Mouse (Mus musculus) adrenal gland, adult 18-20 months (tissue): Measurements from ENCODE around the gene Mzf1. TPM values are rescaled to one million over a fixed set of nuclear protein-coding genes. Genes with fewer than 3 reads are reported as not detected.
"Not testable (repeated sequence)": the region's sequence is repeated elsewhere in the genome, so short reads cannot be mapped to it uniquely, and the experiment has no call there.

Experiments used
- DNase-seq, 2 experiments: peaks; one replicate each; pipeline ENCODE4 v3.0.0; 2021 to 2022; ENCODE audit warnings: low spot score in 2 of 2
- long read RNA-seq, 2 experiments: library from polyadenylated mRNA; stranded (forward); transcript quantifications; one replicate each; pipeline ENCODE4 v2.0.0; 2021
- total RNA-seq, 2 experiments: library from RNA; stranded (reverse); gene quantifications; 1 replicate in 1 of 2; 2 replicates in 1 of 2; pipeline ENCODE4 v1.2.3; 2021

The Mzf1 gene
- 1 to 10 TPM; 1.8 to 2.2 TPM for total RNA-seq
- long read RNA-seq, experiment 1, partial matches to known transcripts = 0 of 4 reads
- long read RNA-seq, experiment 1, other reads (novel, unspliced or antisense) = 1 of 4 reads
- long read RNA-seq, experiment 2, partial matches to known transcripts = 1 of 6 reads
- long read RNA-seq, experiment 2, other reads (novel, unspliced or antisense) = 2 of 6 reads

DNA sequence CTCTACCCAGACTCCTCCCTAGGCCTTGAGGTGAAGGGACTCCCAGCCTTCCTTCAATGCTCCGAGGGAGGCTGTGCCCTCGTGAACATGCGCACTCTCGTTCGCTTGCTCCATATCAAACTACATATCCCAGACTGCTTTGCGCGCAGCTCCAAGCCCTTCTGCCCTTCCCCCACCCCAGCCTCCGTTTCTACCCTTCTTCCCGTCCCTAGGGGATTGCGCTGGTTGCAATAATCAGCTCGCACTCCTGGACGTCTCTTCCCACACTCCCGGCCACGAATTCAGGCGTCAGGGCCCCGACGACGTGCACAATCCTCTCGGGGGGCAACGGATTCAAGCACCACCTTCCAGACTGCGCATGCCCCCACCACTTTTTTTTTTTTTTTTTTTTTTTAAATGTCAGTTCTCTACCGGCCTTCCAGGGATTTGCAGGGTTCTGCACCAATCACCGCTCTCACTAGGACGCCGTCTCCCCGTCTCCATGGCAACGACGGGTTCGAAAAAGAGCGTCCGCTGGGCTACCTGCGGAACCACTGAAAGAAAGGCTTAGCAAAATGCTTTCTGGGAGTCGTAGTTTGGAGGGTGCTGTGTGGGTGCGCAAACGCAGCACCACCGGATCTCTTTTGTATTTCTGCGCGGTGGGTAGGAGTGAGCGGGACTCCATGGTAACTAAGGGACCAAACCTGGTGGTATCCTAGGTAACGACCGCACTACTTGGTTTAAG lies at the start of gene Mzf1:
Mzf1 (minus strand) TSS at position 478 of the 724 bp plus-strand sequence.
- peak; percentile 79 to 86 for DNase-seq

GRCm38 (mm10) chr7:13095073-13095472 lies 40.5 kb upstream of the Mzf1 start, which contains the start of gene Vmn1r85:
Gene Vmn1r85, minus strand, starts transcription at chr7:13095173.
- no peak for DNase-seq

- DNase-seq = no peak
Observed at GRCm38 (mm10) chr7:13072293-13072692, 17.7 kb upstream of the Mzf1 start.

- DNase-seq = not testable (repeated sequence)
Observed at GRCm38 (mm10) chr7:13063399-13063798, 8.8 kb upstream of the Mzf1 start.

DNA sequence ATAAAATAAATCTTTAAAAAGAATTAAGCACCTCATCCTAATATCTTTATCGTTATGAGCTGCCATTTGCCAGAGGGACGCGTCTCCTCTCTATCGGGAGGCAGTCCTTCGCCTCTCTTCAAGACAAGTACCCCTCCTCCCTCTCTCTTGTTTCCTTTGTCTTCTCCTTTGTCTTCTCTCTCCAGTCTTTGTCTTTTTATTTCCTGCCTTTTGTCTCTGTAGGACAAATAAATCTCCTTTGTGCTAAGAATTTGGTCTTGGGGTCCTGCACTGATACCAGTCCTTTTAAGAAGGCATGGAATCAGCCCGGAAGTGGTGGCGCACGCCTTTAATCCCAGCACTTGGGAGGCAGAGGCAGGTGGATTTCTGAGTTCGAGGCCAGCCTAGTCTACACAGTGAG lies 5.0 kb upstream of the Mzf1 start:
- no peak for DNase-seq

- no peak for DNase-seq
Observed at GRCm38 (mm10) chr7:13056913-13057700, 2.5 kb upstream of the Mzf1 start.

- no peak for DNase-seq
Observed at GRCm38 (mm10) chr7:13053961-13054286, 640 bp downstream of the Mzf1 start.

GRCm38 (mm10) chr7:13053501-13053900 lies 1.1 kb downstream of the Mzf1 start:
- DNase-seq = no peak

DNA sequence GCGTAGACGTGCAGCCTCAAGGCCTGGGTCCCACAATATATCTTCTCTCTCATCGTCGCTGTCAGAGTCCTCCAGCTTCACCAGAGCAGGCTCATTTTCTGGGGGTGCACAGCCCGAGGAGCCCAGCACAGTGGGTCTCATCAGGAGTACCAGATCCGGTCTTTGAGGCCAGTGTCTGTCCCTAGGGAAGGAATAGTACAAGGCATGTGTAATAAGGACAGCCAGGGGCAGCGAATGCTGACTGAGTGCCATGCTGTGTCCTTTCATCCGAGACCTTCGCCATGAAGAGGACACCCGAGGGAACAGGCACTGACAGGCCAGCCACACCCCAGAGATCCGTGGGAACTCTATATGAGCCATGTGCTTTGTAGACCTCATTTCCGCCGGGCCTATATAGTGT lies 1.6 kb downstream of the Mzf1 start:
- DNase-seq = no peak

GRCm38 (mm10) chr7:13046084-13046483 lies 8.5 kb downstream of the Mzf1 start:
- peak in 1 of 2 experiments; percentile 51 for DNase-seq

GRCm38 (mm10) chr7:13044254-13044625 lies 10.3 kb downstream of the Mzf1 start:
- DNase-seq = no peak

DNA sequence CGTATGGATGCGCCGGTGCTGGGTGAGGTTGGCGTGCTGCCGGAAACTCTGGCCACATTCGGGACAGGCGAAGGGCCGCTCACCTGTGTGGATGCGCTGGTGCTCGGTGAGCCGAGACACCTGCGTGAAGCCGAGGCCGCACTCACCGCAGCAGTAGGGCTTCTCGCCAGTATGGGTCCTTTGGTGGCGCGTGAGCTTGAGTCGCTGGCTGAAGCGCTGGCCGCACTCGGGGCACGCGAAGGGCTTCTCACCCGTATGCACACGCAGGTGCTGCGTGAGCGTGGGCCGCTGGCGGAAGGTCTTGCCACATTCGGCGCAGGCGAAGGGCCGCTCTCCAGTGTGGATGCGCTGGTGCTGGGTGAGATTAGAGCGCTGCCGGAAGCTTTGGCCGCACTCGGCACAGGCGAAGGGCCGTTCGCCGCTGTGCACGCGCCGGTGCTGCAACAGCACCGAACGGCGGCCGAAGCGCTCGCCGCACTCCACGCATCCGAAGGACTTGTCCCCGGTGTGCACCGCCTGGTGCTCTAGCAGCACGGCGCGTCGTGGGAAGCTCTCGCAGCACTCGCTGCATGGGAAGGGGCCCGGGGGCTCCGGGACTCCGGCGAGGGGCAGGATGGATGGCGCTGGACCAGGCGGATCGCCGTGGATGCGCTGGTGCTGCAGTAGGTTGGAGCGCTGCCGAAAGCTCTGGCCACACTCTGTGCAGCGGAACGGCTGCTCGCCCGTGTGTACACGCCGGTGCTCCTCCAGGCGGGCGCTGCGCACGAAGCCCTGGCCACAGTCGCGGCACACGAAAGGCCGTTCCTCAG lies 10.9 kb downstream of the Mzf1 start:
- DNase-seq = no peak

DNA sequence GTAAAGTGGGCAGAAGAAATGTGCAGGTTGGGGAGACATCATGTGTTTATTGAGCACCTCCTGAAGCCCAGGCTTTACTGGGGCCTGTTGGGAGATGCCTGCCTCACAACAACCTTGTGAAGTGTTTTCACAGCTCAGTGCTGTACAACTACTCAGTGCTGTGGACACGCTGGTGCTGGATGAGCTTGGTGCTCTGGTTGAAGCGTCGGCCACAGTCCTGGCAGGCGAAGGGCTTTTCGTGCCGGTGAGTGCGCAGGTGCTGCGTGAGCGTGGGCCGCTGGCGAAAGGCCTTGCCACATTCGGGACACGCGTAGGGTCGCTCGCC lies 11.5 kb downstream of the Mzf1 start:
- DNase-seq = no peak

- DNase-seq = no peak
Observed at GRCm38 (mm10) chr7:13042511-13042910, 12.1 kb downstream of the Mzf1 start.

GRCm38 (mm10) chr7:13041256-13041655 lies 13.3 kb downstream of the Mzf1 start:
- DNase-seq = no peak

DNA sequence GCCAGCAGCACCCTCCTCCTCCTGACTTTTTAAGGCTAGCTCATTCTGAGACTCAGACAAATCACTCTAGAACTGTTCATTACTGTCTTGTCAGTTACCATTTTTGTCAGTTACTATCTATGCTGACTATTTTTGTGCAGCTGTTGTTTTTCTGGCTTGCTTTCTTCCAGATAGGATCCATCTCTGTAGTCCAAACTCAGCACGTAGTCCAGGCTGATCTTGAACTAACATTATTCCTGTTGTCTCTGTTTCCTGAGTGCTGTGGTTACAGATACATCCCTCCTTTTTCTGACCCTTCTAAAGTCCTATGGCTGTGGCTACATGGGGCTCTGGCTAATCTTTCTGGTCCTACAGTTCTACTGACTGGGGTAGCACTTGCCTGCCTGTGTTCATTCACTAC lies 15.4 kb downstream of the Mzf1 start:
- DNase-seq = no peak

- no peak for DNase-seq
Observed at GRCm38 (mm10) chr7:13038621-13039169, 15.9 kb downstream of the Mzf1 start.

DNA sequence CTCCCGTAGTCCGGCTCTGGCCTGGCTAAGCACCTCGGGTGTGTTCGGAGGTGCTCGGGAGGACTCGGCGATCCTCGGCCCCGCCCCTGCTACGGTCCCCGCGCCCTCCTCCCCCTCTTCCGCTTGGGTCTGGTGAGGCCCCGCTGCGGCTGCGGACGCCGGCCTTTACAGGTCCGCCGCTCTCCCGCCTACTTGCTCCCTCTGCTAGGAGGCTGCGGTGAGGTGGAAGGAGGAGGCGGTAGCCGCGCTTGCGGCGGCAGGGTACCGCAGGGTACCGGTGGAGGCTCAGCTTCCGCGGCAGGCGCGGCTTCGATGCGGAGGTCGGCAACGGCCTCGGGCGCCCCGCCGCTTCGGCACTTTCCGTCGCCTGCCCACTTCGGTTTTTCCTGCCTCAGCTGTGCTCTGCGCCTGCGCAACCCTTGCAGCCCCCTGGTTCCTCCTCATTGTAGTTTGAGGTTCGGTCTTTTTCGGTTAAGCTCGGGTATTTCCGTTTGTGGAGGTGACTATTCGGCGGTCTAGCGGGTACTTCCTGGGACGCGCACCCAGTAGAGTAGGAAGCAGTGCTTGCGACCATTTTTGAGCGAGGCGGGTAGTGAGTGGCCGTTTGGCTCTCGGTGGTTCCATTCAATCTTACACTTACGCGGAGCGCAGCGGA lies 16.5 kb downstream of the Mzf1 start, which contains the start of gene Ube2m:
Ube2m (minus strand) TSS at position 375 of the 655 bp plus-strand sequence.
- DNase-seq = peak; percentile 99

DNA sequence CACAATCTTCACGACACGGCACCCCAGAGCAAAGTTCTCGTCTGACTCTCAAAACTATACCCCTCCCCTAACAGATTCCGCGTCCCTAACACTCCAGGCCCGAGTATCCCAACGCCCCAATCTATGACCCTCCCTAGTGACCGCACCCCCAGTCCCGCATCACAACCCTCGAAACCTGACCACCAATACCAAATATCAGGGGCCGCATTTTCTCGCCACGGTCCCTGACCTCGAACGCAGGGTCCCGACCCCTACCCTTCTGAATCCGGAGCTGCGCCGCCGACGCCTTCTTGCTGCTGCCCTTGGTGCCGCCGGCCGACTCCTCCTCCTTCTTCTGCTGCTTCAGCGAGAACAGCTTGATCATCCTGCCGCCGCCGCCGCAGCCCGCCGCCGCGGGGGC lies 17.2 kb downstream of the Mzf1 start:
- peak; percentile 51 to 55 for DNase-seq

- DNase-seq = no peak
Observed at GRCm38 (mm10) chr7:13036806-13037205, 17.8 kb downstream of the Mzf1 start.
